Mouse (Mus musculus): Measurements from ENCODE around the gene Timm17a. TPM values are rescaled to one million over a fixed set of nuclear protein-coding genes. Genes with fewer than 3 reads are reported as not detected.

The Timm17a gene
- polyA plus RNA-seq, 1 experiment from 2014 or later = 278 TPM

DNA sequence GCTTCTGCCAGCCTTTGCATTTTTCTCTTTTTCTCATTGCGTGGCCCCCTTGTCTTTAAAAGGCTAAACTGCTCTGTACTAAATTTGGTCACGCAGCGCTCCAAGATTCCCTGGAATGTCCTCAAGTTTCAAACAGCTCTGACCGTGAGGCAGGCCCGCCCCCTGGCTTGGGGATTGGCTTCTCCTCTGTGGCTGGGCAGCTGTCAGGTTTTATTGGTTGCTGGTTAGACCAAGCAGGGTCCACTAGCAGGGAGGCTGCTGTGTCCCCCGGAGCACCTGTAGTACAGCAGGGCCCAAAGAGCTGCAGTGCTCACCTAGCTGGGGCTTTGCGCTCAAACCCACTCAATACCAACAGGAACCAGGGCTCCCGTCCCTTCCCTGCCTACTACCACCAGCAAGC, 11.0 kb upstream of the Timm17a start, which contains the start of gene Lmod1:
TSS of gene Lmod1 (plus strand) at position 237 of the 400 bp plus-strand sequence.
- Histone ChIP-seq H3K36me3 (no peaks in the 10 kb centered on the region), H3K27ac (peak within 1 kb of the TSS; percentile 73), H3K9ac (peak within 1 kb of the TSS; percentile 39), H3K9me3 (no peaks in the 10 kb centered on the region), H3K4me1 (replicated peaks) (peaks cover 4% of the 10 kb centered on the region; the same call in 1 of the 2 replicates), H3K27me3 (replicated peaks) (no peaks in the 10 kb centered on the region; the same call in 1 of the 2 replicates), H3K4me3 (replicated peaks) (peak within 1 kb of the TSS; percentile 28), H3K4me2 (replicated peaks) (peak within 1 kb of the TSS; percentile 41)
- WGBS = 7% methylated on average over 8 of the region's 8 CpGs
- peak; percentile 90 for ATAC-seq

DNA sequence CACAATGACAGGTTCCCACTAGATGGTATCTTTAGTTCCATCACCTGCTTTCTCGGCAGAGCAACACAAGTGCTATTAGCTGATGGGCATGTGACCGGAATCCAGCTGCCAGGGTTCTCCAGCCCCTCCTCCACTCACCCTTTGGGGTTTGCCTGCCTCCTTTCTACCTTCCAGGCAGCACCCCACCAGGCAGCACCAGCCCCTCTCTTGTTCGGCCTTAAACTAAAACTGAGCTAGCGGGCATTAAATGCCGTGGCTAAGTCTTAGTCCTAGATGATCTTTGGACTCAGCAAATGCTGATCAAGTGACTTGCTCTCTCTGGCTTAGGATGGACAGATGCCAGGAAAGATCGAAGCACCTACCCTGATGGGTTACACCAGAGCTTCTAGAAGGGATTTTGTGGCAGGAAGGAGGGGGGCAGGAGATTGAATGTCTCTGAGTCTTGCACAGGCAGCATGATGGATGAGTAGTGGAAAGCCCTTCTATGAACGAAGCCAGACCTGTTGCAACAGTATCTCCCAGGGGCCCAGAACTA, 9.9 kb upstream of the Timm17a start:
- ATAC-seq = no peak; the same call in 1 of the 2 replicates
- Histone ChIP-seq H3K4me3 (replicated peaks) (no peak overlapping the region), H3K36me3 (no peaks in the 10 kb centered on the region), H3K4me2 (replicated peaks) (no peak overlapping the region), H3K27ac (no peak overlapping the region; the same call in 1 of the 2 replicates), H3K4me1 (replicated peaks) (peaks cover 4% of the 10 kb centered on the region; the same call in 1 of the 2 replicates), H3K9ac (no peak overlapping the region), H3K9me3 (no peaks in the 10 kb centered on the region), H3K27me3 (replicated peaks) (no peaks in the 10 kb centered on the region; the same call in 1 of the 2 replicates)
- 75% methylated on average over 7 of the region's 7 CpGs for whole genome bisulfite sequencing

DNA sequence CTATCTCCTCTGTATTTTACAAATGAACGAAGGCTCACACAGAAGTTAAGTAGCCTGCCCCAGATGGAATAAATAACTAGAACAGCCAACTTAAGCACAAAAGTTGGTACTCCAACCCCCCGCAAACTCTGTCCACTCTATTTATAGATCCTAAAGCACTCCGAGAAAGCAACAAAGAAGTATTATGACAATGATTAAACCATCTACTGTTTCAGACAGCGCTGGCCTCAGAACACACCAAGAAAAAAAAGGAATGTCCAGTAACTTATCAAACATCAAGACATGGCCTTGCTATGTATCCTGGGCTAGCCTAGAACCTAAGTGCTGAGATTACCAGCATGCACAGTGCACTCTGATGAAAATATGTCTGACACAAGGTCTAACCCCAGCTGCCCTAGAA, 1.4 kb downstream of the Timm17a start:
- Histone ChIP-seq H3K4me1 (replicated peaks) (peaks cover 13% of the 10 kb centered on the region), H3K4me3 (replicated peaks) (peak overlapping the region; percentile 86), H3K9me3 (no peaks in the 10 kb centered on the region), H3K36me3 (peaks cover 17% of the 10 kb centered on the region), H3K9ac (0 out of 2 replicates have a peak overlapping the region, but pooled peaks have one; percentile 98), H3K27ac (no peak overlapping the region), H3K4me2 (replicated peaks) (peak overlapping the region; percentile 74), H3K27me3 (replicated peaks) (no peaks in the 10 kb centered on the region)
- no peak for ATAC-seq
- WGBS = 75% methylated on average over 4 of the region's 4 CpGs

DNA sequence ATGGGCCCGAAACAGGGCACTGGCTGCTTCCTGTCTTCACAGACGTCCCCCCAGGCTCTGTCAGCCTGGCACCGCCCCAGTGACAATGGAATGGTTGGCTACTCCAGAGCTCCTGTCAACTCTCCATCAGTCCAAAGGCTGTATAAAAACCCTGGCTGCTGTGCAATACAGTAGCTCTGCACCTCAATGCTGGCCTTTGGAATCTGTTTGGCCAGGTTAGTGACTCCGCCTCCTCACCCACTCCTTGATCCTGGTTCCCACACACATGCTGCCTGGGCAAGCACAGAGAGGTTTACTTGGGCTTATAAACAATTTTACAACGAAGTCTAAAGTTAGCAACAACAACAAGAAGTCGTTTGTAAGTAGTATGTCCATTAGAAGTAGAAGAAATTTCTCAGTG, 2.2 kb downstream of the Timm17a start:
- no peaks in the 10 kb centered on the region for H3K27me3 ChIP-seq (replicated peaks)
- H3K4me2 ChIP-seq (replicated peaks) = no peak overlapping the region
- no peak overlapping the region for H3K4me3 ChIP-seq (replicated peaks)
- H3K36me3 ChIP-seq = peaks cover 23% of the 10 kb centered on the region
- H3K4me1 ChIP-seq (replicated peaks) = peaks cover 13% of the 10 kb centered on the region
- H3K9ac ChIP-seq = no peak overlapping the region
- H3K27ac ChIP-seq = no peak overlapping the region
- no peaks in the 10 kb centered on the region for H3K9me3 ChIP-seq
- no peak for ATAC-seq
- 62% methylated on average over 6 of the region's 6 CpGs for WGBS

DNA sequence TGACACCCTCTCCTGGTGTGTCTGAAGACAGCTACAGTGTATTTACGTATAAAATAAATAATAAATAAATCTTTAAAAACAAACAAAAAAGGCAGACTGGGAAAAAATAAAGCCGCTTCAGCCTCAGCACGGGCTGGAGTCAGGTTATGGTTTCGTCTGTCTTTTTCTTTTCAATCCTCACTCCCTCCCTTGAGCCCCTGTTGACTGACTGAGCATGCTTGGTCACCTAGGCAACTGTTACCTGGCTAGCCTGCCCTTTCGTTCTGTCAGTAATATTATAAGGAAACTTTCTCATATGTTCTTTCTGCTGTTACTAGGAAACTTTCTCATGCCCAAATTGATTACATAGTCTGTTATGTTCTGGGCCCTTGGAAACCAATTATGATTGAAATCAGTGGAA, 22.7 kb downstream of the Timm17a start:
- Histone ChIP-seq H3K27ac (no peak overlapping the region), H3K36me3 (peaks cover 8% of the 10 kb centered on the region), H3K4me1 (replicated peaks) (no peaks in the 10 kb centered on the region), H3K9ac (no peak overlapping the region), H3K9me3 (no peaks in the 10 kb centered on the region), H3K4me3 (replicated peaks) (no peak overlapping the region), H3K4me2 (replicated peaks) (no peak overlapping the region), H3K27me3 (replicated peaks) (no peaks in the 10 kb centered on the region)
- no peak for ATAC-seq
- 74% methylated on average over 5 of the region's 5 CpGs for WGBS

- no peaks in the 10 kb centered on the region for H3K36me3 ChIP-seq
- H3K4me3 ChIP-seq (replicated peaks) = no peak overlapping the region
- no peak overlapping the region for H3K9ac ChIP-seq
- 0 out of 2 replicates have a peak, but pooled peaks cover 2% of the 10 kb centered on the region for H3K4me1 ChIP-seq (replicated peaks)
- WGBS = 69% methylated on average over 2 of the region's 2 CpGs
- H3K27me3 ChIP-seq (replicated peaks) = no peaks in the 10 kb centered on the region
- ATAC-seq = no peak
- no peak overlapping the region for H3K27ac ChIP-seq
- no peaks in the 10 kb centered on the region for H3K9me3 ChIP-seq
- no peak overlapping the region for H3K4me2 ChIP-seq (replicated peaks)
These were observed 27.3 kb downstream of the Timm17a start for GRCm38 (mm10) chr1:135286311-135286710.

DNA sequence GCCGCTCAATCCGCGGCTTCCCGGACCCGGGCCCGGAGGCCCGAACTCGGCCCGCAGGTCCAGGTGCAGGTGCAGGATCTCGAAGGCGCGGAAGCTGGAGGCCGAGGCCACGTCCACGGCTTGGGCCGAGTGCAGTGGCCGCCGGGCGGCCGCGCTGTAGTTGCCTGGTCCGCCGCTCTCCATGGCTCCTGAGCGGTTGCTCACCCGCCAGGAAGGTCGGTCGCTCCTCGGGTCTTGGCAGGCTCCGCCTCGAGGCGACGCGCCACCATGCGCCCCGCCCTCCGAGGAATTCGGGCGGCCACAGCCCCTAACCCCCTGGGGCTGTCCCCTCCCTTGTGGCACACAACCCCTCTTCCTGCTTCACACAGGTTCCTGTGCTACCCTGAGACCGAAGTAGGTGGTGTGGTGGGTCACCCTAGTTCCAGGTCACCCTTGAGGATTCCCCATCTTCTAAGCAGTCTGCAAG, 29.7 kb downstream of the Timm17a start, which contains the start of gene Rnpep:
TSS of gene Rnpep (minus strand) at position 259 of the 466 bp plus-strand sequence.
- WGBS = under 1% methylated on average over 39 of the region's 39 CpGs
- H3K9me3 ChIP-seq = no peaks in the 10 kb centered on the region

GRCm38 (mm10) chr1:135283287-135283825, 30.2 kb downstream of the Timm17a start:
- Histone ChIP-seq H3K9me3 (no peaks in the 10 kb centered on the region), H3K27me3 (replicated peaks) (no peaks in the 10 kb centered on the region), H3K27ac (peak overlapping the region; percentile 88), H3K4me3 (replicated peaks) (peak overlapping the region; percentile 74), H3K4me2 (replicated peaks) (peak overlapping the region; percentile 79), H3K9ac (peak overlapping the region; percentile 77), H3K36me3 (0 out of 2 replicates have a peak, but pooled peaks cover 5% of the 10 kb centered on the region), H3K4me1 (replicated peaks) (0 out of 2 replicates have a peak, but pooled peaks cover 2% of the 10 kb centered on the region)
- under 1% methylated on average over 48 of the region's 48 CpGs for WGBS
- ATAC-seq = peak; percentile 69

More for the DNA sequence above, 29.7 kb downstream of the Timm17a start, which contains the start of gene Rnpep:
- H3K9ac ChIP-seq = peak within 1 kb of the TSS; percentile 77
- peak; percentile 86 for ATAC-seq
- peak within 1 kb of the TSS; percentile 88 for H3K27ac ChIP-seq
- no peaks in the 10 kb centered on the region for H3K27me3 ChIP-seq (replicated peaks)
- no peaks in the 10 kb centered on the region for H3K36me3 ChIP-seq
- peak within 1 kb of the TSS; percentile 74 for H3K4me3 ChIP-seq (replicated peaks)
- H3K4me2 ChIP-seq (replicated peaks) = peak within 1 kb of the TSS; percentile 79
- 0 out of 2 replicates have a peak, but pooled peaks cover 2% of the 10 kb centered on the region for H3K4me1 ChIP-seq (replicated peaks)

DNA sequence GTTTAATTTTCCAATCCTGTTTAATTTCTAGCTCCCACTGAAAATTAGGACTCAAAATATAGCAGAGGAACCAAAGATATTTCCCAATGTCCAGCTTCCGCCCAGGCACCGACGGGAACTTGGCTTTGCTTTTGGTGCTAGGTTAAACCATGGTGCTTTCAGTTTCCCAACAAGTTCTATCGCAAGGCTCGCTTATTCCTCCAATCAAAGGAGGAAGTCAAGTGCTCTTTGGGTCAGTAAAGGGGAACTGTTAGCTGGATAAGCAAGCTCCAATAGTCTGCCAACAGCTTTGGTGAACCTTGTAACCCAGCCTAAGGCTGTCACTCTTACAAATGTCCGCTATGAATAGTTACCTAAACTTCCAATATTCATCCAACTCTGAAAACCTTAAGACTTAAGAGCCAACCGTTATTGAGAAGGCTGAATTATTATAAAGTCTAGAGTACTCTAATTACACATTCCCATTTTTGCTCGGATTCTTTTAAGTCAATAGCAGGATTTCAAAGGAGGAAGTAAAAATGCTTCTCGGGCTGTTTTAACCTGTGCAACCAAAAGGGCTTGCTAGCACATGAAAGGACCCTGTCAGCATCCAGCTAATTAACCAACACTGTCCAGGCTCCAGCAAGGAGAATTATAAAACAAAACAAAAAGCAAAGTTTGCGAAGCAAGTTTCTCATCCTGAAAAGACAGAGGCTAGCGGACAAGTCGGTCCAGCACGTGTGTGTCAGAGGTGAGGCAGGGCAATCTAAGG, 30.9 kb downstream of the Timm17a start:
- H3K9ac ChIP-seq = peak overlapping the region; percentile 77
- H3K4me1 ChIP-seq (replicated peaks) = 0 out of 2 replicates have a peak, but pooled peaks cover 2% of the 10 kb centered on the region
- no peaks in the 10 kb centered on the region for H3K9me3 ChIP-seq
- ATAC-seq = peak; percentile 70
- WGBS = 24% methylated on average over 13 of the region's 13 CpGs
- peak overlapping the region; percentile 74 for H3K4me3 ChIP-seq (replicated peaks)
- peak overlapping the region; percentile 88 for H3K27ac ChIP-seq
- H3K4me2 ChIP-seq (replicated peaks) = peak overlapping the region; percentile 79
- no peaks in the 10 kb centered on the region for H3K27me3 ChIP-seq (replicated peaks)
- H3K36me3 ChIP-seq = peaks cover 7% of the 10 kb centered on the region; the same call in 1 of the 2 replicates

GRCm38 (mm10) chr1:135281841-135282240, 31.7 kb downstream of the Timm17a start:
- 95% methylated on average over 17 of the region's 17 CpGs for WGBS
- Histone ChIP-seq H3K4me3 (replicated peaks) (no peak overlapping the region), H3K36me3 (peaks cover 7% of the 10 kb centered on the region; the same call in 1 of the 2 replicates), H3K4me1 (replicated peaks) (0 out of 2 replicates have a peak, but pooled peaks cover 2% of the 10 kb centered on the region), H3K9me3 (no peaks in the 10 kb centered on the region), H3K27me3 (replicated peaks) (no peaks in the 10 kb centered on the region), H3K27ac (no peak overlapping the region), H3K9ac (no peak overlapping the region), H3K4me2 (replicated peaks) (peak overlapping the region; percentile 79)
- no peak for ATAC-seq

DNA sequence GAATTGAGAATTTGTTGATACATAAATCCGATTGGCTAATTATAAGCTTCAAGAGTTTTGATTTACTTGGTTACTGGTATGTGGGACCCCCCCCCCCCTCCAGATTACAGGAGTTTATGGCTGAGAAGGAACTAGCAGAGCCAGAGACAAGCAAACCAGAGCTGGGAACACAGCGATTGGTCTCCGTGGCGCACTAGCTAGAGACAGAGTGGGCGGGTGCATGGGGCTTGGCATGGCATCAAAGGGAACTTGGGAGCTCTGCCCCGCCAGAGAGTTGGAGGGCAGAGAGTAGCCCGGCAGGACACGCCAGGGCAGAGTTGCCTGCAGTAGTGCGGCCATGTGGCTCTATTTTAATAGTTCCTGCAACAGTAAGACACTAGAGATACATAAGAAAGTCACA, 32.9 kb downstream of the Timm17a start:
- Histone ChIP-seq H3K4me1 (replicated peaks) (0 out of 2 replicates have a peak, but pooled peaks cover 2% of the 10 kb centered on the region), H3K27ac (no peak overlapping the region), H3K9ac (no peak overlapping the region), H3K9me3 (no peaks in the 10 kb centered on the region), H3K27me3 (replicated peaks) (no peaks in the 10 kb centered on the region), H3K4me3 (replicated peaks) (no peak overlapping the region), H3K36me3 (peaks cover 10% of the 10 kb centered on the region; the same call in 1 of the 2 replicates), H3K4me2 (replicated peaks) (no peak overlapping the region)
- no peak for ATAC-seq
- 77% methylated on average over 9 of the region's 9 CpGs for WGBS

GRCm38 (mm10) chr1:135271371-135271770, 42.2 kb downstream of the Timm17a start:
- Histone ChIP-seq H3K4me3 (replicated peaks) (no peak overlapping the region), H3K9me3 (no peaks in the 10 kb centered on the region), H3K4me2 (replicated peaks) (no peak overlapping the region), H3K9ac (no peak overlapping the region), H3K27me3 (replicated peaks) (no peaks in the 10 kb centered on the region), H3K4me1 (replicated peaks) (peaks cover 3% of the 10 kb centered on the region; the same call in 1 of the 2 replicates), H3K27ac (no peak overlapping the region), H3K36me3 (peaks cover 19% of the 10 kb centered on the region)
- 90% methylated on average over 9 of the region's 9 CpGs for WGBS
- ATAC-seq = no peak
